Mouse (Mus musculus): ENCODE measurements around the gene Map3k15.

DNA sequence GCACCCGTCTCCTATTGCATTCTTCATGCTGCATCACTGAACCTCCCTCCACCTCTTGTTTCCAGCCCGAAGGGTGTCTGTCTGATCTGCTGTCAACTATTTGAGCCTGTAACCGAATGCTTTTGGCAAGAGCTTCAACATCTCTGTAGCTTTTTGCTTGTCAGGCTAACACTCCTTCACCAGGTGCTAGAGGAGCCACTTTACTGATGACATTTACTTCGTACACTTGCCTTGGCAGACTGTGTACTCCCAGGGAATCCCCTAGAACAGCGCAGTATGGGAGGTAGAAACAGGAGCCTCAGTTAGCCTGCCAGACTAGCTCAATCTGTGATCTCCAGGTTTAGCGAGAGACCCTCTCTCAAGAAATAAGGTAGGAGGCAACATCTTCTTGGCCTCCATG, 32.8 kb upstream of the Map3k15 start:
- TF ChIP-seq POLR2A (IDR thresholded peaks at IDR 0.05; ENCODE audit: insufficient read depth, low read depth, low read length): no peak
- no peak for TF ChIP-seq CTCF (IDR thresholded peaks at IDR 0.05; ENCODE audit: insufficient read depth, low read depth, low read length)
